Mouse (Mus musculus): Measurements from ENCODE around the gene Adk. TPM values are rescaled to one million over a fixed set of nuclear protein-coding genes. Genes with fewer than 3 reads are reported as not detected.

Gene Adk
- polyA plus RNA-seq (2012) = 14.4 and 21.0 TPM in 2 replicates

DNA sequence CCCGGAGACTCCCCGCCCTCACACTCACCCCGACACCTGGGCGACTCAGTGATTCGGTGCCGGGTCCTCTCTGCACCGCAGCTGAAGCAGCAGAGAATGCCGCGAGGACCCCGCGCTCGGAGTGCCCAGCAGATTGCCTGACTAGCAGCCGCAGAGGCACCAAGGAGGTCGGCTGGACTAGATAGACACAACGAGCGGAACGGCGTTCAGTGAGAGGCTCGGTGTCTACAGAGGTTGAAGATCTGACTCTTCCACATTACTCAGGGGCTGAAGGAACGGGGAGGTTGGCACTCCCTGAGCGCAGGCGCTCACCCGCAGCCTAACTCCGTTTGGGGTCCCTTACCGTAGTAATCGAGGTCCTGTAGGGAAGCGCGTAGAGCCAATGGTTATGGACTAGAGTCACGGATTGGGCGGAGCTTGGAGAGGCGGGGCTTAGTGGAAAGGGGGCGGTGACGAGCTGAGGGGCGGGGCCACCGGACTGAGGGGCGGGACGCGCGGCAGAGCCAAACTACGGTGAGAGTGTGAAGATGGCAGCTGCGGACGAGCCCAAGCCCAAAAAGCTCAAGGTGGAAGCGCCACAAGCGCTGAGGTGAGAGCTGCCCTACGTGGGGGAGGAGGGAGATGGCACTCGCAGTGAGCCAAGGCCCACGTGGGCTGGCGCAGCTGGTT is at the start of gene Adk, which contains the start of gene Ap3m1:
Gene Adk, plus strand, starts transcription at position 463 of the 669 bp plus-strand sequence.
Gene Ap3m1, minus strand, starts transcription at position 397 of the 669 bp plus-strand sequence.
- TF ChIP-seq GATA1 (IDR thresholded peaks at IDR 0.05; ENCODE audit: low read length) = no peak

DNA sequence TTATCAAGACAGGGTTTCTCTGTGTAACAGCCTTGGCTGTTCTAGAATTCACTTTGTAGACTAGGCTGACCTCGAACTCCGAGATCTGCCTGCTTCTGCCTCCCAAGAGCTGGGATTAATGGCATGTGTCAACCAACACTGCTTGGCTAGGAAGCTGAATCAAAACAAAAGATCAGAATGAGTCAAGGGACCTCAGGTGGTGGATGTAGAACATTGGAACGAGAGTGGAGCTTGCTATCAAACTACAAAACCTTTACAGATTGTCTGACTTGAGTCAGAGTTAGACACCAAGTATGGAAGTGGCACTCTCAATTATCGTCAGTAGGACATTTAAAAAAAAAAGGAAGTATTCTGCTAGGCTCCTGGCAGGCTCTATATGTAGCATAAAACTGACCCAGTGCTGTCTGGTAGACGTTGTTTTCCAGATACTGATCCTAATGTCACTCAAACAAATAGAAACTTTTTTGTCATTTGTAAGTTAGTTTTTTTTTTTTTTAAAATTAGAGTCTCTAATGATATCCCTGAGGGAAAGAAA is 38.5 kb upstream of the Adk start:
- no peak for TF ChIP-seq GATA1 (IDR thresholded peaks at IDR 0.05; ENCODE audit: low read length)

DNA sequence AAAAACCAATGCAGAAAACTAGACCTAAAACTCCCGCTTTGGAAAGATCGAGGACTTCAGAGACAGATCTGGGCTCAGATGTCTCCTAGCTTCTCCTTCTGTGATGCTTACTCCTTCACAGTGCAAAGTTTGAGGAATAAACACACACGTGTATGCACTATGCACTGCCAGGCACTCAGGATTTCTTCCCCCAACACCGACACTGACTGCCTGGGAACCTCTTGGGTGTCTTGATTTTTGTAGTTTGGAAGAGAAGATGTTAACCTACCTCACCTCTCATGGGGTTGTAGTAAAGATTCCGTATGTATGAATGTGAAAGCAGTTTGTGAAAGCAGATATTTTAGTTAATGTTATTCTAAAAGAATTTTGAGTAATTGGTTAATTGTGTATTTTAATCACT is 34.5 kb upstream of the Adk start:
- no peak for TF ChIP-seq GATA1 (IDR thresholded peaks at IDR 0.05; ENCODE audit: low read length)

DNA sequence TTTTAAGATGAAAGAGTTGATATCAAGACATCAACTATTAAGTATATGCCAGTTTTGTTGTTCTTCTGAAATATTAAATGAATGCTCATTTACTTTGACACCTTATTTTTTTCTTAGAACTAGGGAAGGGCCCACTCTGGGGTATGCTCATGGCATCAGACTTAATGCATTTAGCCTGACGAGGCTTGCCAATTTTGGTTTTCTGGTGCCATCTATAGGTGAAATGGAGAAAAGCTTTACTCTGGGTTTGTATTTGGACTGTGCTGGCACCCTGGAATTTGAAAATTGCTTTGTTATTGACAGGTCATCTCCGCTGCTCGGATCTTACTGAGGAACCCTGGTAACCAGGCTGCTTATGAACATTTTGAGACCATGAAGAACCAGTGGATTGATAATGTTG is 33.4 kb upstream of the Adk start:
- no peak for TF ChIP-seq GATA1 (IDR thresholded peaks at IDR 0.05; ENCODE audit: low read length)

DNA sequence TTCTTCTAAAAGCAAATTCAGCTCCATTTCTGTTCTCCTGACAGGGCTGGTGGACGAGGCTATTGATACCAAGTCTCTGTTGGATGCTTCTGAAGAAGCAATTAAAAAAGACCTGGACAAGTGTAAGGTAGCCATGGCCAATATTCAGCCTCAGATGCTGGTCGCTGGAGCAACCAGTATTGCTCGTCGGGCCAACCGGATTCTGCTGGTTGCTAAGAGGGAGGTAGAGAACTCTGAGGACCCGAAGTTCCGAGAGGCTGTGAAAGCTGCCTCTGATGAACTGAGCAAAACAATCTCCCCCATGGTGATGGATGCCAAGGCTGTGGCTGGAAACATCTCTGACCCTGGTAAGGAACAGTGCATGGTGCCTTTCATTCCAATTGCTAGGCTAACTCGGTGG is 31.9 kb upstream of the Adk start:
- TF ChIP-seq GATA1 (IDR thresholded peaks at IDR 0.05; ENCODE audit: low read length) = no peak

DNA sequence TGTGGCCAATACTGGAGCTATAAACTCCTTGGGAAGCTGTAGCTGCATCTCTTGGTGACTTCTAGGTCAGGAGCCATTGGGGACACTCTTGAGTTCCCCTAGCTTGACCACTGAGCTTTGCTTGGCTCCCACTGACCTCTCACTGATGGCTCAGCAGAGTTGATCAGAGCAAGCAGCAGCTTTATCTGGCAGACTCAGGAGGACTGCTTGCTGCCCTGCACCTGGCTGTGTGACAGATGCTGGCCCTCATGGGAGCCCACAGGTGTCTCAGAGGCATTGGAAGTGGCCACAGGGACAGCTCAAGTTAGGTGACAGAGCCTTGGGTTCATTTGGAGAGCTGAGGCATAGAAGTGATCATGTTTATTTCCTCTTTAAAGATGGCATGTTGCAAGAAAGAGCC is 24.8 kb upstream of the Adk start:
- no peak for TF ChIP-seq GATA1 (IDR thresholded peaks at IDR 0.05; ENCODE audit: low read length)

DNA sequence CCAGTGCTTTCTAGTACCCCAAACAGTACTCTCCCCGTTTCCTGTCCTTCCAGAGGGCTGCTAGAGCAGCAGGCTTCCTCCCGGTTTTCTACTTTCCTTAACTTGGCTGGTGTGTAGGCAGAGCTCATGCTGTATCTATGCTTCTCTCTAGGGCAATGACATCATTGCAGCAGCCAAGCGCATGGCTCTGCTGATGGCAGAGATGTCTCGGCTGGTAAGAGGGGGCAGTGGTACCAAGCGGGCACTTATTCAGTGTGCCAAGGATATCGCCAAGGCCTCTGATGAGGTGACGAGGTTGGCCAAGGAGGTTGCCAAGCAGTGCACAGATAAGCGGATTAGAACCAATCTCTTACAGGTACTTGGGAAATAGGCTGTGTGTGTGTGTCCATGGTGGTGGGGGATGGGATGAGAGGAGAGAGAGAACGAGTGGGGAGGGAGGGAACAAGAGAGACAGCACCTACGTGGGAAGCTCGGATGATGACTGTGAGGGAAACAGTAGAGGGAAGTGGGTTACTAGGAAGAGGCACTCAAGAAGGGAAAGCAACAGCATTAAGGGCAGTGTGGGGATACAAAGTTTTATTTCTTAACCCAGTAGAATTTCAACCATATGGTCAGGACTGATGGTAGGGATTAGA is 23.2 kb upstream of the Adk start:
- no peak for TF ChIP-seq GATA1 (IDR thresholded peaks at IDR 0.05; ENCODE audit: low read length)

DNA sequence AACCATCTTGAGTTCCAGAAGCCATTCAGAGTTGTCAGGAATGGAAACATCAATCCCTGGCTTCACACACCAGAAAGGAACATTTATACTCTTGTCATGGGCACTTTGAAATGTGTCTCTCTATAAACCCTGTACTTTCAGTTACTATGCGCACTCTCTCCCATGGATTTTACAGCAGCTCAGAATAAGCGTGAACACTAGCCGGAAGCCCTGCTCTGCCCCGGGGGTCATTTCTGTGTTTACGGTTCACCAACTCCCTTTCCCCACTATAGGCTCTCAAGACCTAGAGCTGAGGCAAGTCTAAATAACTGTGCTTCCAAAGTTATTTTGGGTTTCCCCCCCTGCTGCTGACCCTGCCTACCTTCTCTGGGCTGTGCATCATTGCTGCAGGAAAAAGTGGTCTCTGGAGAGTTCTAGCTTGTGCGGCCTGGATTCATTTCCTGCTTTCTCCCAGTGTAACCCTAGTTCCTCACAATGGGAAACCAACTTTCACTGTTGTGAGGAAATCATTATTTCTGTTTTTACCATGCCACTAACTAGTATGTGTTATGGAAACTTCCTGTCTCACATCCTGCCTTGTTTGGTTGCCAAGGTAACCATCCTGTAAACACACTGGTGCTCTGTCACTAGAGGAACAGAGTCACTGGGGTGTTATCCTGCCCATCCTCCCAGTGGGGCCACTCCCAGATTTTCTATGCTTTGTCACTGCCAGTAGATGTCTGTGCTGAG is 20.4 kb upstream of the Adk start:
- TF ChIP-seq GATA1 (IDR thresholded peaks at IDR 0.05; ENCODE audit: low read length) = no peak

DNA sequence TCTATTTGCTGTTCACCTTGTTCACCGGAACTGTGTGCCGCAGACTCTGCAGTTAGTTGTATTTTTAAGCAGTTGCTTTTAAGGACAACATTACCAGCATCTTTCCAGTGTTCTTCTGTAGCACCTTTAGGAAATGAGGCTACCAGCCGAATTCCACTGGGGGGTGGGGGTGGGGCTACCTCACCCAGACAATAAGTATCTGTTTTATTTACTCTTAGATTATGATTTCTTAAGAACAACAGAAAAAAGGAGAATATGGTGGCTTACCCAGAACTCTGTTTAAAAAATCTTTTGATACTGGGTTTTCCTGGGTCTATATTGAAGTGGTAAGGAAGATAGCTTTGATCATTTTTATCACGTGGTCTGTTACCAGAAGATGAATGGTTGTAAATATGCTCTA is 18.1 kb upstream of the Adk start:
- TF ChIP-seq GATA1 (IDR thresholded peaks at IDR 0.05; ENCODE audit: low read length) = no peak

DNA sequence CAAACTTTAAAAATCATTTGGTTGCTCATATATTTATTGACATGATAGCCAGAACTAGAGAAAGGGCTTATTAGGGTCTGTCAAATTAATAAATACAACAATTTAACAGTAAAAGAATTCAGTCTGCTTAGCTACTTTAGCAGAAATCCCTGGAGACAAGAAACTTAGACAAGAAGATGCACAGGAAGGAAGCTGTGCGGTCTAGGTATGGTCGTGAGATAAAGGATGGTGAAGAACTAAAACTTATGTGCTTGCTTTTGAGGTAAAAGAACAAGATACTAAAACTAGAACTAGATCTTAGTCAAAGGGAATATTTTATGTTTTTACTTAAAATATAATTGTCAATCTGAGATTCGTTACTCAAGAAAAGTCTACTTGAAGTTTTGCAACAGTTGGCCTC is 17.6 kb upstream of the Adk start:
- no peak for TF ChIP-seq GATA1 (IDR thresholded peaks at IDR 0.05; ENCODE audit: low read length)

DNA sequence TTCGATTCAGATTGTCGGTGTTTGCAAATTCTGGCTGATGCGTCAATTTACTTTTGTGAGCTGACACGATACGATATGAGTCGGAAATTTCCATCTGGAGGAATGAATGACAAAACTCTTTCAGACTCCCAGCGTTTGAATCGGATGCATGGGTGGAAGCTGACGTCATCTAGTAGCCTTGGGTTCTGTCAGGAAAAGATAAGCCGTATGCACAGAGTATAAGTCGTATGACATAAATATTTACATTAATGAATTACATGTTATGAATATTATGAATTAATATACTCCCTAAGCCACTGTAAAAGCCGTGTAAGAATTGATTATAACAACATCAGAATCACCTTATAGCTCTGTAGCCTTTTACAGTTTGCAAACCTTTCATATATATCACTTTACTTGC is 13.3 kb upstream of the Adk start:
- no peak for TF ChIP-seq GATA1 (IDR thresholded peaks at IDR 0.05; ENCODE audit: low read length)

DNA sequence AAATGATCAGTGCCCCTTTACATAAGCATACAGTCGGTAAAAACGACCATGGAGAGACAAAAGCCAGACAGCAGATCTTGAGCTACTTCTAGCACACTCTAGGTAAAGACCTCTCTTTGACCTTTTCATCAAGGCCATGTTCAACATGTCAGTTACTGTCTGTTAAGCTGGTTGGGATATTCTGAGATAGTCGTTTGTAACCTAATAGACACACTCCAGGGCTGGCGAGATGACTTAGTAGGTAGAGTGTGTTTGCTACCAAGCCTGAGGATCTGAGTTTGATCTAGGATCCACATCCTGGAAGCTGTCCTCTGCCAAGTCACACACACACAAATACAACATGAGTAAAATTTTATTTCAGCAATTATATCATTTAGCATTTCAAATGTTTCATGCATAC is 12.8 kb upstream of the Adk start:
- TF ChIP-seq GATA1 (IDR thresholded peaks at IDR 0.05; ENCODE audit: low read length) = no peak

DNA sequence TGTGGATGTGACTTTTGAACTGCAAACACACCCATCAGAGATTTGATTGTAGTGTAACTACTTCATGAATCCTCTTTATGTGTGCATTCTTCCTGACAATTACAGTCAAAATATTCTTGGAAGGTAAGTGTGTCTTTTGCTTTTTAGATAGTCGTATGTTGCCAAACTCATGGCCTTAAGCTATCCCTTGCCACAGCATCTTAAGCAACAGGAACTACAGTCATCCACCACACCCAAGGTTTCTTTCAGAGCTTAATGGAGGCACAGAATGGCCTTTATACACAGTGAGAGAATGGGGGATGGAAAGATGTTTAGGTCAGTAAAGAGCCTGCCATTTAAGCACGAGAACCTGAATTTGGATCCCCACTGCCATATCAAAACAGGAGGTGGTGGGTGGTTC is 4.5 kb upstream of the Adk start:
- TF ChIP-seq GATA1 (IDR thresholded peaks at IDR 0.05; ENCODE audit: low read length) = no peak

DNA sequence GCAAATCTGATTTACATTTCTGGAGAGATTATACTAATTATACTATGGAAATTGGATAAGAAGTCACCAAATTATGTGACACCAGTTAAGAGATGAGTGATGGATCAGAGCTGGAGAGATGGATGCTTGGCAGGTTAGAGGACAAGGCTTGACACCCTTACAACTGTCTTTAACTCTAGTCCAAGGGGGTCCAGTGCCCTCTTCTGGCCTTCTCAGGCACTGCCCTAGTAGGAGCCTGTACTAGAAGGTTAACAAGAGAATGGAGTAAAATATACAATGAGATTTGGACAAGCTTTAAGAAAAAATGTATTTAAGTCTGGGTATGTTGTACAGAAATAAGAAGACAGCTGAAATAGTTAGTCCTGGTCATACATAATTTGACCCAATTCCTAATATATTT is 3.5 kb upstream of the Adk start:
- no peak for TF ChIP-seq GATA1 (IDR thresholded peaks at IDR 0.05; ENCODE audit: low read length)

DNA sequence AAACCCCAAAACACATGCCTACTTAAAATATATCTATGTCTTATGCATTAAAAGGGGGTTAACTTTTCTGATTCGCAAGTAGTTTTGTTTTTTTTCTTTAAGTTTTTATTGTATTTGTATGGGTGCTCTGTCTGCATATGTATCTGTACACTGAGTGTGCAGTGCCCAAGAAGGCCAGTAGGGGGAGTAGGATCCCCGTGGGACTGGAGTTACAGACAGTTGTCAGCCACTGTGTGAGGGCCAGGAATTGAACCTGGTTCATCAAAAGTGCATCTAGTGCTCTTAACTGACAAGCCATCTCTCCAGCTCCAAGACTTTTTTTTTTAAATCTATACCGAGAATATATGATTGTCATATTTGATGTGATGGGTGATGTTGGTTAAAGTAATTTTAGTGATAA is 1.6 kb upstream of the Adk start:
- TF ChIP-seq GATA1 (IDR thresholded peaks at IDR 0.05; ENCODE audit: low read length) = no peak

DNA sequence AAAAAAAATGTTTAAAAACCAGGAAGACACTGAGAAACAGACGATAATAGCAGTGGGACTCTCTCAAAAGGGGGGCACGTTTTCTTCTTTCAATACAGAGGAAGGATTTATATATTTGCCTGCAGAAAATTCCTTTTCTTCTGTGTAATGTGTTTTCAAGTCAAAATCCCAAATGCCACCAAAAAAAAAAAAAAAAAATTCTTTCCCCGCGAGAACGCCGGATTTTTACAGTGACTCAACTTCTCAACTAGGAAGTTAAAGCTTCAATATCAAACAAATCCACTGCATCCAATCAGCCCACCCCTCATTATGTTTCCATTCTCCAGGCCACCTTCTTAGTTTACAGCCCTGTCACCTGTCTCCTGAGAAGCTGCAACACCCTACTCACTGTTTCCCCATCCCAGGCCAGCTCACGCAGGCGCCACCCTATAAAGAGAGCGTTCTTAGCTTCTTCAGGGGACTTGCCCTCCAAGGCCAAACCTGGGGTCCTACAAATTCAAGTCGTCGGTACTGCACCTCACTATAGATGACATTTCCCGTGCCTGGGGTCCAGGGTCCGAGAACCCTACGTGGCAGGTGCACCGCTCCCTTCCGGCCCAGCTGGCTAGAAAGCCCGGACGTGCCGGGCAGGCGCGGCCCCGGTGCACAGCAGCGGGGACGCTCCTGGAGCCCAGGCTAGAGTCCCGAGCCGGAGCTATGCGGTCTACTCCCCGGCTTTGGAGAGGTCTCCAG is 828 bp upstream of the Adk start:
- no peak for TF ChIP-seq GATA1 (IDR thresholded peaks at IDR 0.05; ENCODE audit: low read length)

Measured in G1E-ER4 (cell line).